Mouse (Mus musculus): Measurements from ENCODE around the gene Ak7. TPM values are rescaled to one million over a fixed set of nuclear protein-coding genes. Genes with fewer than 3 reads are reported as not detected.

Ak7 gene
- polyA plus RNA-seq, 1 experiment from 2014 or later, result 0.18 TPM

DNA sequence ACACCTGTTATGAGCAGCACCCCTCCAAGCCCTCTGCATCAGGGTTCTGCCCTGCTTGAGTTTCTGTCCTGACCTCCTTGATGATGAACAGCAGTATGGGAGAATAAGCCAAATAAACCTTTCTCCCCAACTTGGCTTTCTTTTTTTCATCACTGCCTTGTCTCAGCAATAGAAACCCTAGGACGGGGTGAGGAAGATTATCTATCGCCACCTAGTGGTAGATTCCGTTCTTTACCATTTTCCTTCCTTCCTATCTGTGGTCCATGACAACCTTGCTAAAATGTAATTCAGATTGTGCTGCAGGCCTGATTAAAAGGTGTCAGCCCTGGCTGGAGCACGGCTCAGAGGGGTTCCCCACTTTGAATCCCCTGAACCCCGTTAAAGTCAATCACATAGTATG lies 16.9 kb downstream of the Ak7 start:
- ATAC-seq, result peak; percentile 32; the same call in 1 of the 2 replicates
- Histone ChIP-seq H3K36me3 (ENCODE audit: control insufficient read depth, insufficient read depth) (no peaks in the 10 kb centered on the region), H3K9me3 (ENCODE audit: control insufficient read depth) (no peaks in the 10 kb centered on the region), H3K4me1 (replicated peaks; ENCODE audit: control insufficient read depth, insufficient read depth, low read length) (no peaks in the 10 kb centered on the region), H3K27ac (ENCODE audit: low read depth, low read length) (no peak overlapping the region), H3K27me3 (replicated peaks; ENCODE audit: control insufficient read depth, insufficient read depth, low read length) (no peaks in the 10 kb centered on the region), H3K4me3 (ENCODE audit: low read depth, low read length) (no peak overlapping the region), H3K9ac (ENCODE audit: low read depth, low read length) (no peak overlapping the region), H3K4me2 (replicated peaks; ENCODE audit: low read depth) (no peak overlapping the region)
- WGBS, result 7% methylated on average over 5 of the region's 5 CpGs
- peak; percentile 87 for TF ChIP-seq CTCF (IDR thresholded peaks at IDR 0.05; ENCODE audit: low read depth)

GRCm38 (mm10) chr12:105724616-105725015 lies 18.8 kb downstream of the Ak7 start:
- whole genome bisulfite sequencing, result 58% methylated on average over 1 of the region's 1 CpGs
- no peak for TF ChIP-seq CTCF (IDR thresholded peaks at IDR 0.05; ENCODE audit: low read depth)
- Histone ChIP-seq H3K4me1 (replicated peaks; ENCODE audit: control insufficient read depth, insufficient read depth, low read length) (no peaks in the 10 kb centered on the region), H3K9ac (ENCODE audit: low read depth, low read length) (no peak overlapping the region), H3K4me3 (ENCODE audit: low read depth, low read length) (no peak overlapping the region), H3K27me3 (replicated peaks; ENCODE audit: control insufficient read depth, insufficient read depth, low read length) (no peaks in the 10 kb centered on the region), H3K36me3 (ENCODE audit: control insufficient read depth, insufficient read depth) (no peaks in the 10 kb centered on the region), H3K4me2 (replicated peaks; ENCODE audit: low read depth) (no peak overlapping the region), H3K9me3 (ENCODE audit: control insufficient read depth) (no peaks in the 10 kb centered on the region), H3K27ac (ENCODE audit: low read depth, low read length) (no peak overlapping the region)
- ATAC-seq, result no peak

GRCm38 (mm10) chr12:105725736-105726135 lies 20.0 kb downstream of the Ak7 start:
- no peak for ATAC-seq
- Histone ChIP-seq H3K9me3 (ENCODE audit: control insufficient read depth) (no peaks in the 10 kb centered on the region), H3K27me3 (replicated peaks; ENCODE audit: control insufficient read depth, insufficient read depth, low read length) (no peaks in the 10 kb centered on the region), H3K9ac (ENCODE audit: low read depth, low read length) (no peak overlapping the region), H3K4me3 (ENCODE audit: low read depth, low read length) (no peak overlapping the region), H3K36me3 (ENCODE audit: control insufficient read depth, insufficient read depth) (no peaks in the 10 kb centered on the region), H3K4me2 (replicated peaks; ENCODE audit: low read depth) (no peak overlapping the region), H3K27ac (ENCODE audit: low read depth, low read length) (no peak overlapping the region), H3K4me1 (replicated peaks; ENCODE audit: control insufficient read depth, insufficient read depth, low read length) (0 out of 2 replicates have a peak, but pooled peaks cover under 1% of the 10 kb centered on the region)
- 82% methylated on average over 13 of the region's 13 CpGs for WGBS
- no peak for TF ChIP-seq CTCF (IDR thresholded peaks at IDR 0.05; ENCODE audit: low read depth)

DNA sequence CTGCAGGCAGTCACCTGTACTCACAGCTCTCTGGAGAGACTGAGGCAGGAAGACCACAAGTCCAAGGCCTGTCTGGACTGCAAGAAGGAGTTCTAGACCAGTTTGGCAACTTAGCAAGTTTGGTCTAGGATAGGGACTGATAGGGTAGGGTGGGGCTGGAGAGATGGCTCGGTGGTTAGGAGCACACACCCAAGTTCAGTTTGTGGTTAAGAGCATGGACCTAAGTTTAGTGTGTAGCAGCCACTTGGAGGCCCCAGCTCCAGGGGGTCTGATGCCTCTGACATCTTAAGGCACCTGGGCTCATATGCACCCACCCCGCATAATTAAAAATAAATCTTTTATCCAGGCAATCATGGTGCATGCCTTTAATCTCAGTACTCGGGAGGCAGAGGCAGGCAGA lies 21.5 kb downstream of the Ak7 start:
- Histone ChIP-seq H3K27me3 (replicated peaks; ENCODE audit: control insufficient read depth, insufficient read depth, low read length) (no peaks in the 10 kb centered on the region), H3K36me3 (ENCODE audit: control insufficient read depth, insufficient read depth) (no peaks in the 10 kb centered on the region), H3K4me1 (replicated peaks; ENCODE audit: control insufficient read depth, insufficient read depth, low read length) (0 out of 2 replicates have a peak, but pooled peaks cover 4% of the 10 kb centered on the region), H3K4me2 (replicated peaks; ENCODE audit: low read depth) (no peak overlapping the region), H3K9me3 (ENCODE audit: control insufficient read depth) (no peaks in the 10 kb centered on the region), H3K27ac (ENCODE audit: low read depth, low read length) (no peak overlapping the region), H3K4me3 (ENCODE audit: low read depth, low read length) (no peak overlapping the region), H3K9ac (ENCODE audit: low read depth, low read length) (no peak overlapping the region)
- WGBS, result 68% methylated on average over 3 of the region's 3 CpGs
- no peak for TF ChIP-seq CTCF (IDR thresholded peaks at IDR 0.05; ENCODE audit: low read depth)
- no peak for ATAC-seq

GRCm38 (mm10) chr12:105727964-105728363 lies 22.2 kb downstream of the Ak7 start:
- Histone ChIP-seq H3K36me3 (ENCODE audit: control insufficient read depth, insufficient read depth) (no peaks in the 10 kb centered on the region), H3K9me3 (ENCODE audit: control insufficient read depth) (no peaks in the 10 kb centered on the region), H3K4me1 (replicated peaks; ENCODE audit: control insufficient read depth, insufficient read depth, low read length) (0 out of 2 replicates have a peak, but pooled peaks cover 4% of the 10 kb centered on the region)

GRCm38 (mm10) chr12:105730851-105731460 lies 25.2 kb downstream of the Ak7 start:
- Histone ChIP-seq H3K27me3 (replicated peaks; ENCODE audit: control insufficient read depth, insufficient read depth, low read length) (no peaks in the 10 kb centered on the region), H3K4me3 (ENCODE audit: low read depth, low read length) (no peak overlapping the region), H3K36me3 (ENCODE audit: control insufficient read depth, insufficient read depth) (no peaks in the 10 kb centered on the region), H3K9me3 (ENCODE audit: control insufficient read depth) (no peaks in the 10 kb centered on the region), H3K27ac (ENCODE audit: low read depth, low read length) (no peak overlapping the region), H3K9ac (ENCODE audit: low read depth, low read length) (no peak overlapping the region), H3K4me2 (replicated peaks; ENCODE audit: low read depth) (no peak overlapping the region), H3K4me1 (replicated peaks; ENCODE audit: control insufficient read depth, insufficient read depth, low read length) (0 out of 2 replicates have a peak, but pooled peaks cover 4% of the 10 kb centered on the region)
- no peak for TF ChIP-seq CTCF (IDR thresholded peaks at IDR 0.05; ENCODE audit: low read depth)
- 61% methylated on average over 6 of the region's 6 CpGs for WGBS
- peak; percentile 67 for ATAC-seq

More at GRCm38 (mm10) chr12:105727964-105728363, 22.2 kb downstream of the Ak7 start:
- TF ChIP-seq CTCF (IDR thresholded peaks at IDR 0.05; ENCODE audit: low read depth), result peak; percentile 81
- Histone ChIP-seq H3K4me3 (ENCODE audit: low read depth, low read length) (no peak overlapping the region), H3K27me3 (replicated peaks; ENCODE audit: control insufficient read depth, insufficient read depth, low read length) (no peaks in the 10 kb centered on the region), H3K27ac (ENCODE audit: low read depth, low read length) (no peak overlapping the region), H3K4me2 (replicated peaks; ENCODE audit: low read depth) (no peak overlapping the region), H3K9ac (ENCODE audit: low read depth, low read length) (no peak overlapping the region)
- WGBS, result 35% methylated on average over 8 of the region's 8 CpGs
- ATAC-seq, result no peak
